Mouse (Mus musculus) CH12.LX (cell line): Measurements from ENCODE around the gene Selenow. TPM values are rescaled to one million over a fixed set of nuclear protein-coding genes. Genes with fewer than 3 reads are reported as not detected.

Experiments
- DNase-seq: peaks from one replicate; pipeline ENCODE4 v3.0.0-alpha.2; 2013; ENCODE audit errors: extremely low read depth
- H3K27ac ChIP-seq: 2 replicates; pipeline ENCODE4 v1.5.1; 2012; ENCODE audit warnings: low read depth, mild to moderate bottlenecking, control low read depth, moderate library complexity; ENCODE audit not compliant: insufficient read depth
- H3K27me3 ChIP-seq: replicated peaks from 2 replicates; pipeline ENCODE3; 2012; ENCODE audit warnings: inconsistent platforms
- H3K36me3 ChIP-seq, 2 experiments: replicated peaks in 1 of 2; 2 replicates each; pipeline versions ENCODE3 to v1.6.1; 2012; ENCODE audit warnings: inconsistent platforms in 1 of 2, low read length in 1 of 2, mild to moderate bottlenecking in 1 of 2, mixed read lengths in 1 of 2, moderate library complexity in 1 of 2; ENCODE audit not compliant: control insufficient read depth in 1 of 2, insufficient read depth in 1 of 2
- H3K4me1 ChIP-seq, 2 experiments: 2 replicates each; pipeline ENCODE4 v1.6.1; 2012; ENCODE audit warnings: inconsistent platforms in 1 of 2, moderate library complexity in 1 of 2; ENCODE audit not compliant: insufficient read depth in 2 of 2, control insufficient read depth in 1 of 2
- H3K4me2 ChIP-seq: 2 replicates; pipeline ENCODE4 v1.6.1; 2012; ENCODE audit warnings: low read depth, mild to moderate bottlenecking, control low read depth; ENCODE audit not compliant: poor library complexity, insufficient read depth, severe bottlenecking
- H3K4me3 ChIP-seq, 3 experiments: fragments of 150-350 bp in 1 of 3; sonication (generic) in 1 of 3; replicated peaks in 1 of 3; 2 replicates each; pipeline versions ENCODE3 to v1.5.1; 2011 to 2012; ENCODE audit warnings: low read depth in 2 of 3, low read length in 2 of 3, mild to moderate bottlenecking in 2 of 3, moderate library complexity in 2 of 3, control low read depth in 1 of 3, improper control_type of control experiment in 1 of 3, inconsistent platforms in 1 of 3, mixed read lengths in 1 of 3; ENCODE audit not compliant: poor library complexity in 1 of 3
- H3K79me2 ChIP-seq: replicated peaks from 2 replicates; pipeline ENCODE4 v1.6.1; 2012; ENCODE audit warnings: mild to moderate bottlenecking, moderate library complexity; ENCODE audit not compliant: control insufficient read depth, poor library complexity, insufficient read depth, severe bottlenecking; ENCODE audit errors: extremely low read depth
- H3K9ac ChIP-seq: 2 replicates; pipeline ENCODE4 v1.6.1; 2012; ENCODE audit warnings: low read depth, mild to moderate bottlenecking, control low read depth, moderate library complexity; ENCODE audit not compliant: insufficient read depth
- H3K9me3 ChIP-seq: replicated peaks from 2 replicates; pipeline ENCODE3; 2012; ENCODE audit warnings: low read length, inconsistent platforms, mixed read lengths
- CHD2 ChIP-seq: IDR thresholded peaks from 2 replicates; pipeline ENCODE4 v1.6.1; 2011; ENCODE audit warnings: low read length, improper control_type of control experiment
- E2F4 ChIP-seq: IDR thresholded peaks from 2 replicates; pipeline ENCODE4 v1.6.1; 2011; ENCODE audit warnings: low read depth, low read length, improper control_type of control experiment; ENCODE audit not compliant: insufficient replicate concordance
- ETS1 ChIP-seq: conservative IDR thresholded peaks from 2 replicates; pipeline ENCODE4 v1.6.1; 2012; ENCODE audit warnings: low read depth, mild to moderate bottlenecking, inconsistent platforms, low read length, improper control_type of control experiment, moderate library complexity
- GABPA ChIP-seq: IDR thresholded peaks from 2 replicates; pipeline ENCODE4 v1.6.1; 2012; ENCODE audit warnings: low read depth, low read length, improper control_type of control experiment, inconsistent platforms; ENCODE audit not compliant: insufficient replicate concordance
- IRF4 ChIP-seq: IDR thresholded peaks from 2 replicates; pipeline ENCODE4 v1.6.1; 2014; ENCODE audit warnings: low read depth, mild to moderate bottlenecking, inconsistent platforms, low read length, improper control_type of control experiment
- JUN ChIP-seq: IDR thresholded peaks from 2 replicates; pipeline ENCODE4 v1.6.1; 2011; ENCODE audit warnings: low read depth, mild to moderate bottlenecking, low read length, improper control_type of control experiment, moderate library complexity; ENCODE audit not compliant: insufficient read depth
- KAT2A ChIP-seq: IDR thresholded peaks from 2 replicates; pipeline ENCODE4 v1.6.1; 2012; ENCODE audit warnings: low read length, improper control_type of control experiment, inconsistent platforms; ENCODE audit not compliant: insufficient replicate concordance
- MAFK ChIP-seq: IDR thresholded peaks from 2 replicates; pipeline ENCODE4 v1.6.1; 2011; ENCODE audit warnings: low read length, improper control_type of control experiment; ENCODE audit not compliant: insufficient replicate concordance
- MAX ChIP-seq: IDR thresholded peaks from 2 replicates; pipeline ENCODE4 v1.6.1; 2011; ENCODE audit warnings: low read length, improper control_type of control experiment
- MAZ ChIP-seq: IDR thresholded peaks from 2 replicates; pipeline ENCODE4 v1.6.1; 2012; ENCODE audit warnings: low read depth, mild to moderate bottlenecking, inconsistent platforms, low read length, improper control_type of control experiment, moderate library complexity
- MXI1 ChIP-seq: IDR thresholded peaks from 2 replicates; pipeline ENCODE4 v1.6.1; 2011; ENCODE audit warnings: mild to moderate bottlenecking, low read depth, low read length, improper control_type of control experiment
- NRF1 ChIP-seq: IDR thresholded peaks from 2 replicates; pipeline ENCODE4 v1.6.1; 2014; ENCODE audit warnings: low read depth, mild to moderate bottlenecking, inconsistent platforms, low read length, improper control_type of control experiment, moderate library complexity
- PAX5 ChIP-seq: IDR thresholded peaks from 2 replicates; pipeline ENCODE4 v1.6.1; 2012; ENCODE audit warnings: low read length, inconsistent platforms, mixed read lengths
- SIN3A ChIP-seq: IDR thresholded peaks from 2 replicates; pipeline ENCODE4 v1.6.1; 2012; ENCODE audit warnings: low read length, improper control_type of control experiment, inconsistent platforms
- TBP ChIP-seq: conservative IDR thresholded peaks from 2 replicates; pipeline ENCODE4 v1.6.1; 2011; ENCODE audit warnings: low read depth, low read length, improper control_type of control experiment
- USF1 ChIP-seq: IDR thresholded peaks from 2 replicates; pipeline ENCODE4 v1.6.1; 2014; ENCODE audit warnings: low read depth, mild to moderate bottlenecking, inconsistent platforms, low read length, improper control_type of control experiment
- USF2 ChIP-seq: conservative IDR thresholded peaks from 2 replicates; pipeline ENCODE4 v1.6.1; 2011; ENCODE audit warnings: low read depth, low read length, improper control_type of control experiment
- ZC3H11A ChIP-seq: IDR thresholded peaks from 2 replicates; pipeline ENCODE4 v1.6.1; 2012; ENCODE audit warnings: low read depth, mild to moderate bottlenecking, inconsistent platforms, low read length, improper control_type of control experiment
- ZKSCAN1 ChIP-seq: IDR thresholded peaks from 2 replicates; pipeline ENCODE4 v1.6.1; 2012; ENCODE audit warnings: low read depth, inconsistent platforms, low read length, improper control_type of control experiment, borderline replicate concordance
- ZMIZ1 ChIP-seq: IDR thresholded peaks from 2 replicates; pipeline ENCODE4 v1.6.1; 2012; ENCODE audit warnings: low read depth, mild to moderate bottlenecking, inconsistent platforms, low read length, improper control_type of control experiment
- ZNF384 ChIP-seq: IDR thresholded peaks from 2 replicates; pipeline ENCODE4 v1.6.1; 2012; ENCODE audit warnings: low read depth, low read length, improper control_type of control experiment, inconsistent platforms
- dilution Hi-C: fragments of 300-500 bp; cut with MboI; formaldehyde crosslinking; loops from 2 replicates; pipeline ENCODE4 v1.14.3; 2020; ENCODE audit warnings: low sequenced_read_pairs; ENCODE audit not compliant: extremely low pct_unique_long_range_greater_than_20kb, extremely low pct_ligation_motif_present
- in situ Hi-C: fragments of 300-500 bp; cut with MboI; formaldehyde crosslinking; loops from 3 replicates; pipeline ENCODE4 v1.14.3; 2019; ENCODE audit warnings: low sequenced_read_pairs, low pct_ligation_motif_present, low pct_unique_long_range_greater_than_20kb, mixed read lengths
- polyA plus RNA-seq: library from polyadenylated mRNA; unstranded; fragments of >175 nt; gene quantifications from 2 replicates; pipeline ENCODE4 v1.2.1, GENCODE M21; 2012; ENCODE audit warnings: low read depth; ENCODE audit not compliant: insufficient read length
- total RNA-seq, 2 experiments: library from RNA; depleted of rRNA; stranded (reverse); fragments of 300-350 nt in 1 of 2; fragments of >200 nt in 1 of 2; gene quantifications; 2 replicates each; pipeline ENCODE4 v1.2.3; 2012 to 2014

Selenow gene
- total and polyA plus RNA-seq, 3 experiments: 44.9 to 257 (median 65.2) TPM

DNA sequence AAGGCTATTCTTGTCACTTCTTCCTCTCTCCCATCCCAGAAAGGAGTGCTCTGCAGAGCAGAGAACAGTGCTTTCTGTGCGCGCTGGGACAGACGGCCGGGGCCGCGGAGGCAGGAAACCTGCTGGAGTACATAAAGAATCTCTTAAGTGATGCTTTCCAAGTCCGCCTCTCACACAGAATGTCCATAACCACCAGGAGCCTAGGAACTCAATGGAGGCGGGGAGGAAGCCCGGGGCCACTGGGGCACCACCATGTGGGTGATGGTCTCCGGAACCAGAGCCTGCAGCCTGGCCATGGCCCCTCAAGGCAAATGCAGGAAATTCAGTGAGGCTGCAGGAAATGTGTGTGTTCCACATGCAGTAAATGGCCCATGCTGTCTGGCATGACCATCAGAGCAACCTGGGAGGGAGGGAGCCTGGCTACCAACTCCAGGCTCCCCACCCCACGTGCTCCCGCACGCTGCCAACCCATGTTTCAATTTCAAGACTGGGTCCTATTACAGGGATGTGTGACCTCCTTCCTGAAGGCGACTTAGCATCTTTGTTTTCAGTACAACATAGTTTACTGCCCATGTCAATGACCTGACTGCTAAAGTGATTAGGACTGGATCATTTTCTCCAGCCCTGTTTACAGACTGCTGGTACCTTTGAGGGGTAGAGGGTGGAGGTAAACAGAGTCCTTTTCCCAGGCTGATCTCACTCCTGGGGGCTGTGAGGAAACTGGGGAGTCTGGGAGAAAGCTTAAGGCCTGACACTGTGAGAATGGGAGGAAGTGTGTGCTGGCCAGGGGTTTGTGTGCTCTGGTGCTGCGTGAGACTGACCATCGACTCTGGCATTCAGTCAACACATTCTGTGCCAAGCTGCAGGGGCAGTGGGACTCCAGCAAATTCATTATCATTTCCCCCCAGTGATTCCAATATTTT, 11.5 kb upstream of the Selenow start:
- Histone ChIP-seq H3K27ac (no peak overlapping the region), H3K79me2 (no peaks in the 10 kb centered on the region), H3K27me3 (no peaks in the 10 kb centered on the region), H3K4me3 (no peak overlapping the region), H3K9me3 (no peaks in the 10 kb centered on the region), H3K36me3 (peaks cover 16 to 35% of the 10 kb centered on the region in 2 experiments), H3K9ac (no peak overlapping the region), H3K4me2 (no peak overlapping the region), H3K4me1 (peaks cover 0 to 4% of the 10 kb centered on the region in 2 experiments; a peak in 1 of 4 replicates)
- dilution Hi-C loops (no loop called here), in situ Hi-C loops (loop anchor here (25.0 kb wide), 1 partner anchor 854 kb away; the partner anchor contains the start of gene Slc1a5)
- DNase-seq: no peak
- no peak for TF ChIP-seq ZMIZ1
- TF ChIP-seq KAT2A: no peak
- TF ChIP-seq GABPA: no peak
- no peak for TF ChIP-seq MAZ
- TF ChIP-seq CHD2: no peak
- TF ChIP-seq JUN: no peak
- TF ChIP-seq, all 38 proteins: peak for 0

- peaks cover 0 to 4% of the 10 kb centered on the region in 2 experiments; a peak in 1 of 4 replicates for H3K4me1 ChIP-seq
- H3K79me2 ChIP-seq: no peaks in the 10 kb centered on the region
- TF ChIP-seq E2F4 (no peak), ZC3H11A (no peak), ETS1 (no peak), PAX5 (no peak), MAX (no peak), USF1 (no peak), IRF4 (no peak), MAZ (no peak), TBP (no peak), MXI1 (no peak), ZMIZ1 (no peak), NRF1 (no peak), ZNF384 (no peak), USF2 (no peak), ZKSCAN1 (no peak), GABPA (no peak), JUN (no peak), SIN3A (no peak), MAFK (no peak), CHD2 (no peak)
- H3K27ac ChIP-seq: no peak overlapping the region
- H3K4me3 ChIP-seq: no peak overlapping the region
- no peak overlapping the region for H3K4me2 ChIP-seq
- no peak for DNase-seq
- H3K27me3 ChIP-seq: no peaks in the 10 kb centered on the region
- H3K36me3 ChIP-seq: peaks cover 0 to 16% of the 10 kb centered on the region in 2 experiments
- no peak overlapping the region for H3K9ac ChIP-seq
- in situ Hi-C loops: loop anchor here (25.0 kb wide), 1 partner anchor 856 kb away; the partner anchor contains the start of gene Slc1a5
- H3K9me3 ChIP-seq: no peaks in the 10 kb centered on the region
- dilution Hi-C loops: no loop called here
Observed at GRCm38 (mm10) chr7:15931635-15932034, 9.4 kb upstream of the Selenow start.
